Mouse (Mus musculus) thymus, postnatal 10 days (tissue): ENCODE measurements at regions not wholly inside any gene's neighbourhood (a gene's known extent, or its start where the extent isn't known, plus 50 kb on each side); places are given as distances from the start of the nearest gene placed in this dataset.

ENCODE experiments used
- DNase-seq, 2 experiments: peaks; one replicate each; pipeline ENCODE4 v3.0.0; 2021; ENCODE audit warnings: low spot score in 2 of 2

GRCm38 (mm10) chr2:74099671-74100372 lies 188.7 kb upstream of the Atp5g3 start:
- no peak for DNase-seq

GRCm38 (mm10) chr2:74096809-74097208 lies 185.7 kb upstream of the Atp5g3 start:
- DNase-seq: no peak

GRCm38 (mm10) chr2:74093494-74093893 lies 182.4 kb upstream of the Atp5g3 start:
- DNase-seq: no peak

GRCm38 (mm10) chr2:74087375-74087774 lies 176.2 kb upstream of the Atp5g3 start:
- DNase-seq: no peak

- no peak for DNase-seq
Measured at GRCm38 (mm10) chr2:74084971-74085370, 173.8 kb upstream of the Atp5g3 start.

- no peak for DNase-seq
Measured at GRCm38 (mm10) chr2:74076774-74077173, 165.6 kb upstream of the Atp5g3 start.

GRCm38 (mm10) chr2:74075566-74075965 lies 164.4 kb upstream of the Atp5g3 start:
- no peak for DNase-seq

GRCm38 (mm10) chr2:74073396-74073795 lies 162.3 kb upstream of the Atp5g3 start:
- no peak for DNase-seq

GRCm38 (mm10) chr2:74066652-74067051 lies 155.5 kb upstream of the Atp5g3 start:
- peak in 1 of 2 experiments; percentile 20 for DNase-seq

GRCm38 (mm10) chr2:74064369-74064768 lies 153.2 kb upstream of the Atp5g3 start:
- DNase-seq: no peak

GRCm38 (mm10) chr2:74063777-74064176 lies 152.7 kb upstream of the Atp5g3 start:
- no peak for DNase-seq

- no peak for DNase-seq
Measured at GRCm38 (mm10) chr2:74063302-74063701, 152.2 kb upstream of the Atp5g3 start.

- DNase-seq: no peak
Measured at GRCm38 (mm10) chr2:74042430-74042829, 131.3 kb upstream of the Atp5g3 start.

- no peak for DNase-seq
Measured at GRCm38 (mm10) chr2:74039580-74039979, 128.5 kb upstream of the Atp5g3 start.

GRCm38 (mm10) chr2:74036043-74036442 lies 124.9 kb upstream of the Atp5g3 start:
- DNase-seq: no peak

GRCm38 (mm10) chr2:74032177-74033021 lies 121.3 kb upstream of the Atp5g3 start:
- DNase-seq: no peak

GRCm38 (mm10) chr2:74029938-74030337 lies 118.8 kb upstream of the Atp5g3 start:
- DNase-seq: no peak

- DNase-seq: no peak
Measured at GRCm38 (mm10) chr2:74027404-74028104, 116.4 kb upstream of the Atp5g3 start.

GRCm38 (mm10) chr2:74015146-74015545 lies 104.0 kb upstream of the Atp5g3 start:
- no peak for DNase-seq

- no peak for DNase-seq
Measured at GRCm38 (mm10) chr2:74014201-74014600, 103.1 kb upstream of the Atp5g3 start.

GRCm38 (mm10) chr2:73998531-73998930 lies 87.4 kb upstream of the Atp5g3 start:
- no peak for DNase-seq

GRCm38 (mm10) chr2:73996986-73997385 lies 85.9 kb upstream of the Atp5g3 start:
- DNase-seq: no peak
